In genomic region chr17:74864790-74865548, GRCm38 (mm10) we compare ENCODE assay signal across 25 mouse cellular contexts.
A peak's percentile ranks its signal among the peaks of the same experiment; 100 is the strongest.
DNase-seq lines count a peak whose midpoint lies in the region; ATAC-seq and TF ChIP-seq lines count a peak whose summit lies in the region.
"Had no signal": no experiment of that assay in that cellular context is flagged by ENCODE, and none has a peak within 500 bp of the region (broad histone marks: within the 10 kb centered on the region; RNA-seq: fewer than 3 reads in every experiment).

No protein-coding gene starts in this region.

- H3K27ac ChIP-seq in forebrain, postnatal 0 days (ENCODE audit: low read depth, low read length): no peak overlapping the region
- no peak overlapping the region for H3K27ac ChIP-seq in forebrain, embryonic 13.5 days
- H3K27ac ChIP-seq in lung, embryonic 14.5 days (ENCODE audit: low read depth): no peak overlapping the region
- H3K27ac ChIP-seq in olfactory bulb, adult 2 months (ENCODE audit: insufficient read depth, low read depth, low read length): 0 out of 2 replicates have a peak overlapping the region, but pooled peaks have one; percentile 25
- H3K27ac ChIP-seq: embryonic facial prominence, embryonic 13.5 days; forebrain, embryonic 12.5 days; hindbrain, embryonic 14.5 days; stomach, postnatal 0 days had no signal

- no peak overlapping the region for H3K4me3 ChIP-seq in forebrain, postnatal 0 days (ENCODE audit: low read depth, low read length)
- no peak overlapping the region for H3K4me3 ChIP-seq in forebrain, embryonic 13.5 days
- no peak overlapping the region for H3K4me3 ChIP-seq in lung, embryonic 14.5 days (ENCODE audit: low read depth, low read length)
- H3K4me3 ChIP-seq in olfactory bulb, adult 2 months (ENCODE audit: insufficient read depth, low read depth, low read length): no peak overlapping the region
- H3K4me3 ChIP-seq: embryonic facial prominence, embryonic 13.5 days; erythroblast, embryonic 14.5 days; forebrain, embryonic 12.5 days; heart, embryonic 15.5 days; lung, embryonic 15.5 days had no signal

- no peak for TF ChIP-seq CTCF in forebrain, postnatal 0 days (IDR thresholded peaks at IDR 0.05; ENCODE audit: low read depth)
- no peak for TF ChIP-seq CTCF in lung, embryonic 14.5 days (IDR thresholded peaks at IDR 0.05; ENCODE audit: low read depth)
- no peak for TF ChIP-seq CTCF in olfactory bulb, adult 2 months (IDR thresholded peaks at IDR 0.05; ENCODE audit: insufficient read depth, low read depth, low read length)

- peak; percentile 24 for DNase-seq in forebrain, postnatal 0 days
- peak; percentile 70 for DNase-seq in lung, embryonic 14.5 days
- DNase-seq in lung, postnatal 25 days (ENCODE audit: low spot score): no peak
- peak; percentile 3 for DNase-seq in induced T-regulatory cell, adult 2 months (ENCODE audit: low read depth)
- no peak for DNase-seq in frontal cortex, postnatal 14 days (ENCODE audit: low spot score in 2 of 2)
- no peak for DNase-seq in cerebellum, adult 9-11 months
- DNase-seq: adrenal gland, adult 8-10 months; cerebellum, adult 18-20 months; cerebellum, postnatal 25 days; embryo, embryonic 11 days; heart, postnatal 4 days; kidney, adult 8-10 months; kidney, postnatal 10 days; right cerebral cortex, postnatal 14 days had no signal

- H3K36me3 ChIP-seq in forebrain, postnatal 0 days (ENCODE audit: insufficient read depth): 0 out of 2 replicates have a peak, but pooled peaks cover 5% of the 10 kb centered on the region
- no peaks in the 10 kb centered on the region; the same call in 1 of the 2 replicates for H3K36me3 ChIP-seq in forebrain, embryonic 13.5 days (ENCODE audit: poor library complexity, severe bottlenecking)
- no peaks in the 10 kb centered on the region for H3K36me3 ChIP-seq in lung, embryonic 14.5 days (ENCODE audit: insufficient read depth)
- H3K36me3 ChIP-seq: forebrain, embryonic 12.5 days; heart, embryonic 15.5 days; lung, embryonic 15.5 days had no signal

- H3K27me3 ChIP-seq in forebrain, postnatal 0 days (ENCODE audit: insufficient read depth, low read length): no peaks in the 10 kb centered on the region
- H3K27me3 ChIP-seq in forebrain, embryonic 13.5 days: no peaks in the 10 kb centered on the region
- H3K27me3 ChIP-seq in lung, embryonic 14.5 days (ENCODE audit: insufficient read depth, low read length): no peaks in the 10 kb centered on the region
- H3K27me3 ChIP-seq: embryonic facial prominence, embryonic 13.5 days; forebrain, embryonic 12.5 days; heart, embryonic 15.5 days; lung, embryonic 15.5 days had no signal

- H3K9ac ChIP-seq in forebrain, postnatal 0 days: no peak overlapping the region
- H3K9ac ChIP-seq in forebrain, embryonic 13.5 days: no peak overlapping the region
- no peak overlapping the region for H3K9ac ChIP-seq in lung, embryonic 14.5 days
- H3K9ac ChIP-seq: embryonic facial prominence, embryonic 13.5 days; forebrain, embryonic 12.5 days; heart, embryonic 15.5 days; hindbrain, embryonic 14.5 days; lung, embryonic 15.5 days had no signal

- H3K4me2 ChIP-seq in forebrain, postnatal 0 days (ENCODE audit: low read depth): no peak overlapping the region
- no peak overlapping the region for H3K4me2 ChIP-seq in forebrain, embryonic 13.5 days
- H3K4me2 ChIP-seq in lung, embryonic 14.5 days: no peak overlapping the region
- H3K4me2 ChIP-seq: embryonic facial prominence, embryonic 13.5 days; forebrain, embryonic 12.5 days; heart, embryonic 15.5 days; hindbrain, embryonic 14.5 days; lung, embryonic 15.5 days; midbrain, embryonic 11.5 days had no signal

- ATAC-seq in forebrain, postnatal 0 days: peak; percentile 69
- ATAC-seq in forebrain, embryonic 13.5 days: no peak
- ATAC-seq in lung, embryonic 14.5 days (ENCODE audit: insufficient read depth): no peak
- ATAC-seq: activated CD4-positive, CD25-positive, alpha-beta regulatory T cell, adult 4 months had no signal

- 74% methylated on average over 10 of the region's 10 CpGs for WGBS in forebrain, postnatal 0 days
- 92% methylated on average over 10 of the region's 10 CpGs for WGBS in forebrain, embryonic 13.5 days
- 75% methylated on average over 10 of the region's 10 CpGs for WGBS in lung, embryonic 14.5 days
- 71% methylated on average over 10 of the region's 10 CpGs for WGBS in olfactory bulb, adult 2 months

- no peaks in the 10 kb centered on the region for H3K9me3 ChIP-seq in forebrain, postnatal 0 days (ENCODE audit: low read length)
- H3K9me3 ChIP-seq in forebrain, embryonic 13.5 days (replicated peaks): no peaks in the 10 kb centered on the region
- no peaks in the 10 kb centered on the region for H3K9me3 ChIP-seq in lung, embryonic 14.5 days (ENCODE audit: low read depth, low read length)
- H3K9me3 ChIP-seq: embryonic facial prominence, embryonic 13.5 days; forebrain, embryonic 12.5 days; heart, embryonic 15.5 days; lung, embryonic 15.5 days had no signal

- H3K4me1 ChIP-seq in forebrain, postnatal 0 days (ENCODE audit: insufficient read depth): no peaks in the 10 kb centered on the region
- peaks cover 37% of the 10 kb centered on the region for H3K4me1 ChIP-seq in forebrain, embryonic 13.5 days
- H3K4me1 ChIP-seq in lung, embryonic 14.5 days (ENCODE audit: insufficient read depth): peaks cover 42% of the 10 kb centered on the region
- H3K4me1 ChIP-seq in olfactory bulb, adult 2 months (ENCODE audit: control insufficient read depth, insufficient read depth, low read length): peaks cover 28% of the 10 kb centered on the region

- no peak for TF ChIP-seq POLR2A in olfactory bulb, adult 2 months (IDR thresholded peaks at IDR 0.05; ENCODE audit: insufficient read depth, low read depth, low read length)

Comparison
In these comparisons a context has a peak if more than half of its experiments do, and no peak if none do; other contexts are left out.
1. DNase-seq: peak in forebrain, postnatal 0 days (single experiment), lung, embryonic 14.5 days (single experiment) and induced T-regulatory cell, adult 2 months (single experiment); none in lung, postnatal 25 days (single experiment), frontal cortex, postnatal 14 days (0 of 2) and cerebellum, adult 9-11 months (single experiment).